Mouse (Mus musculus) bone marrow macrophage, adult 2 months (primary cell): ENCODE results near the gene Lce3d. TPM values are rescaled to one million over a fixed set of nuclear protein-coding genes. Genes with fewer than 3 reads are reported as not detected.

ENCODE experiments used
- H3K27ac ChIP-seq: 2 replicates; pipeline ENCODE4 v1.5.1; 2012; ENCODE audit warnings: low read depth, low read length; ENCODE audit not compliant: insufficient read depth
- H3K4me1 ChIP-seq: 2 replicates; pipeline ENCODE4 v1.6.1; 2012; ENCODE audit warnings: low read length; ENCODE audit not compliant: control insufficient read depth, insufficient read depth
- H3K4me3 ChIP-seq: 2 replicates; pipeline ENCODE4 v1.5.1; 2012; ENCODE audit warnings: mild to moderate bottlenecking, low read length, moderate library complexity; ENCODE audit not compliant: insufficient read depth
- CTCF ChIP-seq: IDR thresholded peaks from 2 replicates; pipeline ENCODE4 v1.5.1; 2012; ENCODE audit warnings: low read depth, mild to moderate bottlenecking, low read length, moderate library complexity
- POLR2A ChIP-seq: IDR thresholded peaks from 2 replicates; pipeline ENCODE4 v1.6.1; 2012; ENCODE audit warnings: mild to moderate bottlenecking, low read depth, low read length, borderline replicate concordance
- polyA plus RNA-seq: library from polyadenylated mRNA; stranded (reverse); fragments of >200 nt; gene quantifications from 2 replicates; pipeline ENCODE4 v1.2.4, GENCODE M21; 2012; ENCODE audit not compliant: missing spikeins, insufficient read depth, insufficient read length

Lce3d gene
- polyA plus RNA-seq, 1 experiment, result not detected

GRCm38 (mm10) chr3:93000621-93001020 is 43.4 kb downstream of the Lce3d start:
- TF ChIP-seq CTCF, result no peak
- TF ChIP-seq POLR2A, result no peak
- Histone ChIP-seq H3K4me1 (no peaks in the 10 kb centered on the region), H3K27ac (no peak overlapping the region), H3K4me3 (no peak overlapping the region)

DNA sequence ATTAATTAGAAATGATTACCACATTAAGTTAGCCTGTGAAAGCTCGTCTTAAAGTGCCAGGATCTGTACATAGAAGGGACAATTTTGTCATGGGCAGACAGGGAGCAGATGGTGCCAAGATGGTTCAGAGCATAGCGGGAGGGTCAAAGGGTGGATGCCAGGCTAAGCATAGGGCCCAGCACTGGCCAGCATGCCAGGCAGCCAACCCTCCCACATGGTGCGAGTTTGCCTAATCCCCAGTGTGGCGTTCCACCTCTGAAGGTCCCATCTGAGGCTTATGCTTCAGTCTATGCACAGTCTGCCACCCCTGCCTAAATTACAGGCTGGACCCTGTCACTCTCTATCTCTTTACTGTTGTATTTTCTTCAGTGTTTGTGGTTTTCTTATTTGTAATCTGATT is 45.7 kb downstream of the Lce3d start:
- Histone ChIP-seq H3K27ac (no peak overlapping the region), H3K4me1 (no peaks in the 10 kb centered on the region), H3K4me3 (no peak overlapping the region)
- no peak for TF ChIP-seq CTCF
- no peak for TF ChIP-seq POLR2A

Other genes with a start within 250 kb of the Lce3d start
- not detected in 2 replicates for gene Lce1e, start 248.3 kb upstream of the Lce3d start, polyA plus RNA-seq
- gene Lce1f, start 237.0 kb upstream of the Lce3d start, polyA plus RNA-seq, result not detected in 2 replicates
- gene Gm38119, start 218.3 kb upstream of the Lce3d start, polyA plus RNA-seq, result not detected in 2 replicates
- gene Lce1g, start 205.1 kb upstream of the Lce3d start, polyA plus RNA-seq, result not detected in 2 replicates
- gene Lce1h, start 192.3 kb upstream of the Lce3d start, polyA plus RNA-seq, result not detected in 2 replicates
- not detected in 2 replicates for gene Lce1i, start 178.5 kb upstream of the Lce3d start, polyA plus RNA-seq
- gene Lce1j, start 166.9 kb upstream of the Lce3d start, polyA plus RNA-seq, result not detected in 2 replicates
- not detected in 2 replicates for gene Lce1k, start 149.5 kb upstream of the Lce3d start, polyA plus RNA-seq
- not detected in 2 replicates for gene Kprp, start 130.1 kb upstream of the Lce3d start, polyA plus RNA-seq
- gene Lce1l, start 106.1 kb upstream of the Lce3d start, polyA plus RNA-seq, result not detected in 2 replicates
- not detected in 2 replicates for gene 2310050C09Rik, start 87.2 kb upstream of the Lce3d start, polyA plus RNA-seq
- not detected in 2 replicates for gene Lce3a, start 31.2 kb upstream of the Lce3d start, polyA plus RNA-seq
- not detected in 2 replicates for gene Lce3b, start 24.4 kb upstream of the Lce3d start, polyA plus RNA-seq
- gene Lce3c, start 12.9 kb upstream of the Lce3d start, polyA plus RNA-seq, result not detected in 2 replicates
- not detected in 2 replicates for gene Lce3e, start 9.7 kb downstream of the Lce3d start, polyA plus RNA-seq
- not detected in 2 replicates for gene Lce3f, start 34.8 kb downstream of the Lce3d start, polyA plus RNA-seq
- not detected in 2 replicates for gene Crct1, start 58.3 kb downstream of the Lce3d start, polyA plus RNA-seq
- not detected in 2 replicates for gene Lce1m, start 61.7 kb downstream of the Lce3d start, polyA plus RNA-seq
- not detected in 2 replicates for gene Gm4858, start 111.4 kb downstream of the Lce3d start, polyA plus RNA-seq
- not detected in 2 replicates for gene Crnn, start 187.4 kb downstream of the Lce3d start, polyA plus RNA-seq
- gene Flg2, start 239.9 kb downstream of the Lce3d start, polyA plus RNA-seq, result 0.15 TPM in 1 of 2 replicates, not detected in the other